Mouse (Mus musculus) neural tube, embryonic 13.5 days (tissue): ENCODE measurements around the gene Gm10053. TPM values are rescaled to one million over a fixed set of nuclear protein-coding genes. Genes with fewer than 3 reads are reported as not detected.
"Not testable (repeated sequence)": the region's sequence is repeated elsewhere in the genome, so short reads cannot be mapped to it uniquely, and the experiment has no call there.

ENCODE experiments used
- ATAC-seq: fragments of 200-750 bp; cut with Nextera tagmentation; 2 replicates; pipeline ENCODE4 v1.8.0; 2017; ENCODE audit warnings: low read depth, mild to moderate bottlenecking, moderate TSS enrichment, moderate library complexity
- H3K27ac ChIP-seq: fragments of 300-500 bp; sonication (generic); replicated peaks from 2 replicates; pipeline ENCODE4 v1.5.1; 2015; ENCODE audit warnings: moderate library complexity, mild to moderate bottlenecking, inconsistent platforms
- H3K27me3 ChIP-seq: fragments of 300-500 bp; sonication (generic); 2 replicates; pipeline ENCODE4 v1.6.1; 2015; ENCODE audit warnings: mild to moderate bottlenecking, inconsistent platforms
- H3K36me3 ChIP-seq: fragments of 300-500 bp; sonication (generic); 2 replicates; pipeline ENCODE4 v1.6.1; 2015; ENCODE audit warnings: mild to moderate bottlenecking, inconsistent platforms
- H3K4me1 ChIP-seq: fragments of 300-500 bp; sonication (generic); replicated peaks from 2 replicates; pipeline ENCODE4 v1.6.1; 2015; ENCODE audit warnings: inconsistent platforms
- H3K4me2 ChIP-seq: fragments of 300-500 bp; sonication (generic); 2 replicates; pipeline ENCODE4 v1.6.1; 2015; ENCODE audit warnings: inconsistent platforms, mild to moderate bottlenecking, moderate library complexity
- H3K4me3 ChIP-seq: fragments of 300-500 bp; sonication (generic); 2 replicates; pipeline ENCODE4 v1.5.1; 2015; ENCODE audit warnings: mild to moderate bottlenecking, inconsistent platforms
- H3K9ac ChIP-seq: fragments of 300-500 bp; sonication (generic); 2 replicates; pipeline ENCODE4 v1.6.1; 2015; ENCODE audit warnings: moderate library complexity, mild to moderate bottlenecking, inconsistent platforms
- H3K9me3 ChIP-seq: fragments of 300-500 bp; sonication (generic); 2 replicates; pipeline ENCODE4 v1.6.1; 2016; ENCODE audit warnings: inconsistent platforms
- WGBS: fragments of 180-500 bp; shearing (Covaris S2); methylation state at CpG from one replicate; pipeline ENCODE4 v1.1.7; 2015; 5-methylcytosine and 5-hydroxymethylcytosine counted together
- polyA plus RNA-seq: library from polyadenylated mRNA; unstranded; fragments of >200 nt; fragmentation: Nextera tagmentation; extraction: Ambion mirVana; gene quantifications from 2 replicates; pipeline ENCODE4 v1.2.1, GENCODE M21; 2015

Gm10053 gene
- 278 and 307 TPM in 2 replicates for polyA plus RNA-seq

- not testable (repeated sequence) for H3K4me1 ChIP-seq, ATAC-seq, H3K4me3 ChIP-seq, H3K27ac ChIP-seq, H3K9ac ChIP-seq, H3K4me2 ChIP-seq, H3K36me3 ChIP-seq, H3K9me3 ChIP-seq
- 86% methylated on average over 23 of the region's 26 CpGs for WGBS
- H3K27me3 ChIP-seq: peaks cover 13% of the 10 kb centered on the region
Observed at GRCm38 (mm10) chr19:24875129-24875870, at the start of gene Gm10053. Gene Gm10053 (plus strand): TSS chr19:24875686.

- Histone ChIP-seq H3K36me3 (no peaks in the 10 kb centered on the region), H3K27me3 (no peaks in the 10 kb centered on the region), H3K27ac (no peak overlapping the region), H3K4me1 (peaks cover 23% of the 10 kb centered on the region), H3K4me3 (no peak overlapping the region), H3K9me3 (no peaks in the 10 kb centered on the region), H3K9ac (no peak overlapping the region), H3K4me2 (no peak overlapping the region)
- no peak for ATAC-seq
- WGBS: 73% methylated on average over 3 of the region's 3 CpGs
Observed at GRCm38 (mm10) chr19:24842080-24842479, 33.4 kb upstream of the Gm10053 start.

GRCm38 (mm10) chr19:24845007-24845546, 30.4 kb upstream of the Gm10053 start:
- Histone ChIP-seq H3K27ac (peak overlapping the region; percentile 68), H3K4me2 (peak overlapping the region; percentile 26)
- peak; percentile 90 for ATAC-seq

GRCm38 (mm10) chr19:24848345-24848744, 27.1 kb upstream of the Gm10053 start:
- ATAC-seq: no peak

More at GRCm38 (mm10) chr19:24845007-24845546, 30.4 kb upstream of the Gm10053 start:
- H3K4me1 ChIP-seq: peaks cover 32% of the 10 kb centered on the region
- WGBS: 17% methylated on average over 7 of the region's 7 CpGs
- H3K27me3 ChIP-seq: no peaks in the 10 kb centered on the region
- no peaks in the 10 kb centered on the region for H3K9me3 ChIP-seq
- H3K36me3 ChIP-seq: no peaks in the 10 kb centered on the region
- H3K4me3 ChIP-seq: no peak overlapping the region
- no peak overlapping the region; the same call in 1 of the 2 replicates for H3K9ac ChIP-seq

GRCm38 (mm10) chr19:24848844-24849243, 26.6 kb upstream of the Gm10053 start:
- H3K4me2 ChIP-seq: no peak overlapping the region
- no peaks in the 10 kb centered on the region for H3K9me3 ChIP-seq
- H3K27ac ChIP-seq: no peak overlapping the region
- H3K36me3 ChIP-seq: no peaks in the 10 kb centered on the region
- H3K4me3 ChIP-seq: no peak overlapping the region
- no peak for ATAC-seq
- 78% methylated on average over 2 of the region's 2 CpGs for WGBS
- peaks cover 44% of the 10 kb centered on the region for H3K4me1 ChIP-seq
- H3K27me3 ChIP-seq: no peaks in the 10 kb centered on the region
- no peak overlapping the region for H3K9ac ChIP-seq

More at GRCm38 (mm10) chr19:24848345-24848744, 27.1 kb upstream of the Gm10053 start:
- H3K4me3 ChIP-seq: no peak overlapping the region
- no peak overlapping the region for H3K9ac ChIP-seq
- H3K27me3 ChIP-seq: no peaks in the 10 kb centered on the region
- WGBS: 11% methylated on average over 7 of the region's 7 CpGs
- no peak overlapping the region for H3K27ac ChIP-seq
- H3K4me1 ChIP-seq: peaks cover 44% of the 10 kb centered on the region
- no peaks in the 10 kb centered on the region for H3K36me3 ChIP-seq
- no peaks in the 10 kb centered on the region for H3K9me3 ChIP-seq
- no peak overlapping the region for H3K4me2 ChIP-seq

- WGBS: 56% methylated on average over 21 of the region's 21 CpGs
- Histone ChIP-seq H3K27me3 (no peaks in the 10 kb centered on the region), H3K9ac (0 out of 2 replicates have a peak overlapping the region, but pooled peaks have one; percentile 47), H3K27ac (no peak overlapping the region), H3K4me3 (no peak overlapping the region), H3K9me3 (no peaks in the 10 kb centered on the region), H3K4me1 (peaks cover 21% of the 10 kb centered on the region), H3K4me2 (peak overlapping the region; percentile 39), H3K36me3 (no peaks in the 10 kb centered on the region)
- ATAC-seq: peak; percentile 54; the same call in 1 of the 2 replicates
Observed at GRCm38 (mm10) chr19:24851456-24852315, 23.8 kb upstream of the Gm10053 start.

- no peaks in the 10 kb centered on the region for H3K9me3 ChIP-seq
- H3K27ac ChIP-seq: no peak overlapping the region
- peak overlapping the region; percentile 42 for H3K9ac ChIP-seq
- 18% methylated on average over 13 of the region's 13 CpGs for WGBS
- H3K36me3 ChIP-seq: no peaks in the 10 kb centered on the region
- H3K4me1 ChIP-seq: peaks cover 6% of the 10 kb centered on the region
- 0 out of 2 replicates have a peak, but pooled peaks have one; percentile 23 for ATAC-seq
- H3K4me3 ChIP-seq: peak overlapping the region; percentile 41
- H3K27me3 ChIP-seq: peaks cover 39% of the 10 kb centered on the region
- peak overlapping the region; percentile 64 for H3K4me2 ChIP-seq
Observed at GRCm38 (mm10) chr19:24861276-24861611, 14.2 kb upstream of the Gm10053 start.

GRCm38 (mm10) chr19:24861612-24862451, 13.7 kb upstream of the Gm10053 start, which contains the start of gene Pgm5:
Gene Pgm5 (minus strand): TSS chr19:24861855.
- Histone ChIP-seq H3K36me3 (no peaks in the 10 kb centered on the region), H3K4me2 (peak within 1 kb of the TSS; percentile 64), H3K4me3 (peak within 1 kb of the TSS; percentile 41), H3K27me3 (peaks cover 39% of the 10 kb centered on the region), H3K9ac (peak within 1 kb of the TSS; percentile 42), H3K27ac (no peak within 1 kb of the TSS), H3K4me1 (peaks cover 6% of the 10 kb centered on the region), H3K9me3 (no peaks in the 10 kb centered on the region)
- peak; percentile 23 for ATAC-seq
- WGBS: 1% methylated on average over 36 of the region's 39 CpGs

GRCm38 (mm10) chr19:24865436-24865835, 10.1 kb upstream of the Gm10053 start:
- Histone ChIP-seq H3K9me3 (no peaks in the 10 kb centered on the region), H3K36me3 (no peaks in the 10 kb centered on the region), H3K4me1 (peaks cover 6% of the 10 kb centered on the region), H3K27ac (no peak overlapping the region), H3K27me3 (peaks cover 46% of the 10 kb centered on the region), H3K9ac (no peak overlapping the region), H3K4me3 (no peak overlapping the region), H3K4me2 (no peak overlapping the region)
- no peak for ATAC-seq
- WGBS: 81% methylated on average over 9 of the region's 9 CpGs

- H3K9me3 ChIP-seq: no peaks in the 10 kb centered on the region
Observed at GRCm38 (mm10) chr19:24871037-24871635, 4.3 kb upstream of the Gm10053 start.

GRCm38 (mm10) chr19:24873873-24874272, 1.6 kb upstream of the Gm10053 start:
- no peaks in the 10 kb centered on the region for H3K9me3 ChIP-seq
- no peak overlapping the region for H3K4me2 ChIP-seq
- no peak overlapping the region for H3K27ac ChIP-seq
- no peaks in the 10 kb centered on the region for H3K36me3 ChIP-seq
- H3K4me1 ChIP-seq: no peaks in the 10 kb centered on the region; the same call in 1 of the 2 replicates
- H3K27me3 ChIP-seq: peaks cover 23% of the 10 kb centered on the region
- no peak overlapping the region for H3K4me3 ChIP-seq
- WGBS: 54% methylated on average over 2 of the region's 2 CpGs
- ATAC-seq: no peak
- no peak overlapping the region for H3K9ac ChIP-seq

More at GRCm38 (mm10) chr19:24871037-24871635, 4.3 kb upstream of the Gm10053 start:
- WGBS: 18% methylated on average over 18 of the region's 18 CpGs
- H3K27me3 ChIP-seq: peaks cover 24% of the 10 kb centered on the region
- no peaks in the 10 kb centered on the region; the same call in 1 of the 2 replicates for H3K4me1 ChIP-seq
- H3K4me3 ChIP-seq: peak overlapping the region; percentile 36
- peak overlapping the region; percentile 60 for H3K4me2 ChIP-seq
- H3K9ac ChIP-seq: peak overlapping the region; percentile 68
- H3K27ac ChIP-seq: no peak overlapping the region
- H3K36me3 ChIP-seq: no peaks in the 10 kb centered on the region
- ATAC-seq: peak; percentile 75; the same call in 1 of the 2 replicates
